Mouse (Mus musculus): ENCODE measurements around the gene Rnaset2a. TPM values are rescaled to one million over a fixed set of nuclear protein-coding genes. Genes with fewer than 3 reads are reported as not detected.
"Not testable (repeated sequence)": the region's sequence is repeated elsewhere in the genome, so short reads cannot be mapped to it uniquely, and the experiment has no call there.

The Rnaset2a gene
- total and polyA plus RNA-seq, 2 experiments from 2014 or later, result 15.1 to 17.4 TPM

DNA sequence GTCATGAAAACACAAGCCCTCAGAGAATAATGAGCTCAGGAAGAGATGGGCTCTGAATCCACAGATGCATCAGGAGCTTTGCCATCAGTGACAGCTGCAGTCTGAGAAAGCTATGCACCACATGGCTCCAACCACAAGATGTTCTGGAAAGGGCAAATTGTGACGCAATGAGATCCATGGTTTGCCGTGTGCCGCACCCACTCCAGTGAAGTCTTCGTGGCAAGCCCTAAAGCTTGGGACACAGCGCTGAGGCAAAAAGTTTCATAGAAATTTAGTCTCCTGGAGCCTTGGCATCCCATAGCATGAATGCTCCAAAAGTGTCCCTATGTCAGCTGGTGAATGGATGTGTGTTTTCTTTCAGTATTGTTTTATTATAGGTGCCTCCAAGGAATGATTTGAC is 9.8 kb downstream of the Rnaset2a start:
- not testable (repeated sequence) for ATAC-seq (ENCODE audit: low FRiP score)
- 97% methylated on average over 5 of the region's 5 CpGs for WGBS

DNA sequence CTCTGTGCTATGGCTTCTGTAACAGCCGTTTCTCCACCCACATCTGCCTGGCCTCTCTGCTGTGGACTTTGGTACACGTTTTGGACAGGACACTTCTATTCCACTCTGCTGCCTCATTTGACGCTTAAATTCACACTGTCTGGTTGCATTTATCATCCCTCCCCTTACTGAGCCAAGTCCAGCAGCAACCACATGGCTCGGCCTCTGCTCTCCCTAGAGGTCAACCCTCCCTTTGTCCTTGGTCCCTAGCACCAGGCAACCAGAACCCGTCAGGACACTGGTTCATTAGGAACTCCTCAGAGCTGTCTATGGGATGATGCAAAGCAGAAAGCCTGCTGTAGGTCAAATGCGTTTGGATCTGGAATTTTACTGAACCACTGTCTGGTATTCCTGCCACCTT is 17.0 kb downstream of the Rnaset2a start:
- H3K27me3 ChIP-seq (ENCODE audit: insufficient read depth, low read length); DNase-seq (ENCODE audit: low spot score); H3K27ac ChIP-seq (ENCODE audit: low read depth, low read length); H3K4me2 ChIP-seq (ENCODE audit: low read depth, low read length, poor library complexity, severe bottlenecking); H3K9ac ChIP-seq (replicated peaks; ENCODE audit: low read length, poor library complexity, severe bottlenecking); H3K4me3 ChIP-seq (ENCODE audit: low read depth, low read length); ATAC-seq (ENCODE audit: low FRiP score); H3K4me1 ChIP-seq (ENCODE audit: insufficient read depth, low read length); H3K9me3 ChIP-seq (ENCODE audit: low read length); H3K36me3 ChIP-seq (ENCODE audit: insufficient read depth, low read length): not testable (repeated sequence)
- no CpG with 5 or more reads among the region's 6 CpGs for WGBS

More for the DNA sequence above, 9.8 kb downstream of the Rnaset2a start:
- not testable (repeated sequence) for H3K9ac ChIP-seq (replicated peaks; ENCODE audit: low read length, poor library complexity, severe bottlenecking); DNase-seq (ENCODE audit: low spot score); H3K9me3 ChIP-seq (ENCODE audit: low read length); H3K27me3 ChIP-seq (ENCODE audit: insufficient read depth, low read length); H3K27ac ChIP-seq (ENCODE audit: low read depth, low read length); H3K4me2 ChIP-seq (ENCODE audit: low read depth, low read length, poor library complexity, severe bottlenecking); H3K36me3 ChIP-seq (ENCODE audit: insufficient read depth, low read length); H3K4me1 ChIP-seq (ENCODE audit: insufficient read depth, low read length); H3K4me3 ChIP-seq (ENCODE audit: low read depth, low read length)

DNA sequence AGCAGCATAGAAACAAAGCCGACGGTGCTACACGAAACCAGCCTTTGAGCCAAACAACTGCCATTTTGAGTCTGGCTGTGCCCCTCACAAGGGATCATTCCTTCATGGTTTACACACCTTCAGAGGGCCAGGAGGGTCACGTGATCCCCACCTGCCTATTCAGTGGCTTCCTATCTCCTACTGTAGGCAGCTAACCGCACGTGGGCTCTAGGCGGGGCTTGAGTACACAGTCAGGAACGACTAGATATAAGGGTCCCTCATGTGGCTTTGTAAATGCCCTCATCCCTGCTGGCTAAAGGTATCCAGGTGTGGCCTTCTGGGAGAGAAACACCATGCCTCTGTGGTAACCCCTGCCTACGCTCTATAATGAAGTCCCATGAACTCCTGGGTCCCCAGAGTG is 18.3 kb downstream of the Rnaset2a start:
- not testable (repeated sequence) for H3K9ac ChIP-seq (replicated peaks; ENCODE audit: low read length, poor library complexity, severe bottlenecking); H3K9me3 ChIP-seq (ENCODE audit: low read length); H3K36me3 ChIP-seq (ENCODE audit: insufficient read depth, low read length); ATAC-seq (ENCODE audit: low FRiP score); H3K4me2 ChIP-seq (ENCODE audit: low read depth, low read length, poor library complexity, severe bottlenecking); DNase-seq (ENCODE audit: low spot score); H3K4me1 ChIP-seq (ENCODE audit: insufficient read depth, low read length); H3K4me3 ChIP-seq (ENCODE audit: low read depth, low read length); H3K27ac ChIP-seq (ENCODE audit: low read depth, low read length); H3K27me3 ChIP-seq (ENCODE audit: insufficient read depth, low read length)
- 80% methylated on average over 9 of the region's 9 CpGs for WGBS

DNA sequence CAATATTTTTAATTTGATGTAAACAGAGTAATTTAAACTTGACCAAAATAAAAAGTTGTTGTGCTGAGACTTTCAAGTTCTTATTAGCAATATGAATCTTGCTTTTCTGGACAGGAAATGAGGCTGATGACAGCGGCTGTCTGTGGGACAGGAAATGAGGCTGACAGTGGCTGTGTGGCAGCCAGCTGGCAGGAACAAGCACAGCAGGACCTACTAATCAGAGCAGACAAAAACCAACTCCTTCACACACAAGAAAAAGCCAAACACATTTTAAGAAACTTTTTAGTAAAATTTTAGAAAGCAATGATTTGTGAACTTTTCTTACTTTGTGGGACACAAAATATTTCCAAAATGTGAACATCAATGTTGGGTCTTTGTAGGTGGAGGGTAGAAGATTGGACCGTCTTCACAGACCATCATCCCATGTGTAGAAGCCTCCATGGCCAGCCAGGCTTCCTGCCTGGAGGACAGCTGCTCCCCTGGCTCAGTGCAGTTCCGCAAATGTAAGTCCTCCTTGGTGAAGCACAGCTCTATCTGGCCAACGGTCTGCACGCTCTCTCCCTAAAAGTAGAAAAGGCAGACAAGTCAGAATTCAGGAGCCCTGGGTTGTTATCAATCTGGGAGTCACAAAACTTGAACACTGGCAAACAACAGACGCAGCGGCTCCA is 19.4 kb downstream of the Rnaset2a start:
- not testable (repeated sequence) for ATAC-seq (ENCODE audit: low FRiP score)

DNA sequence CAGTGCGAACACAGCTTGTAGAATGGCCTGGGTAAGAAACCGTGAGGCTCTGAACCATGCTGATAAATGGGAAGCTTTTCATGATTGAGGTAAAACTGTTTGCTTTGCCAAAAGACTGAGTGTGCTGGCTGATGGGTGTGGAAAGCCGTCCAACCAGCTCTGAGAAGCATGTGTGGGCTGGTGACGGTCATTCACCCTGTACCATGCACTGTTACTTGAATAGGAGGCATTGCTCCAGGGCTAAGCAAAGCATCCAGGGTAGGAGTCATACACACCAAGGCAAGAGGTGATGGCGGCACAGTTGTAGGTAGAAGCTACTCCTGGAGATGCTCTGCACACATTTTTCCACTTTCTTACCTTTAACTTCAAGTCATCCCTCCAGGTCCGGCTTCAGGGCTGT is 23.3 kb downstream of the Rnaset2a start:
- H3K27me3 ChIP-seq (ENCODE audit: insufficient read depth, low read length); H3K4me2 ChIP-seq (ENCODE audit: low read depth, low read length, poor library complexity, severe bottlenecking); H3K36me3 ChIP-seq (ENCODE audit: insufficient read depth, low read length); H3K4me3 ChIP-seq (ENCODE audit: low read depth, low read length); H3K4me1 ChIP-seq (ENCODE audit: insufficient read depth, low read length); H3K9ac ChIP-seq (replicated peaks; ENCODE audit: low read length, poor library complexity, severe bottlenecking); DNase-seq (ENCODE audit: low spot score); H3K9me3 ChIP-seq (ENCODE audit: low read length); ATAC-seq (ENCODE audit: low FRiP score); H3K27ac ChIP-seq (ENCODE audit: low read depth, low read length): not testable (repeated sequence)
- no CpG with 5 or more reads among the region's 6 CpGs for WGBS

More for the DNA sequence above, 19.4 kb downstream of the Rnaset2a start:
- H3K27ac ChIP-seq (ENCODE audit: low read depth, low read length); H3K4me2 ChIP-seq (ENCODE audit: low read depth, low read length, poor library complexity, severe bottlenecking); H3K9ac ChIP-seq (replicated peaks; ENCODE audit: low read length, poor library complexity, severe bottlenecking); H3K9me3 ChIP-seq (ENCODE audit: low read length); H3K4me3 ChIP-seq (ENCODE audit: low read depth, low read length); DNase-seq (ENCODE audit: low spot score); H3K4me1 ChIP-seq (ENCODE audit: insufficient read depth, low read length); H3K27me3 ChIP-seq (ENCODE audit: insufficient read depth, low read length); H3K36me3 ChIP-seq (ENCODE audit: insufficient read depth, low read length): not testable (repeated sequence)
- 100% methylated on average over 1 of the region's 7 CpGs for WGBS

DNA sequence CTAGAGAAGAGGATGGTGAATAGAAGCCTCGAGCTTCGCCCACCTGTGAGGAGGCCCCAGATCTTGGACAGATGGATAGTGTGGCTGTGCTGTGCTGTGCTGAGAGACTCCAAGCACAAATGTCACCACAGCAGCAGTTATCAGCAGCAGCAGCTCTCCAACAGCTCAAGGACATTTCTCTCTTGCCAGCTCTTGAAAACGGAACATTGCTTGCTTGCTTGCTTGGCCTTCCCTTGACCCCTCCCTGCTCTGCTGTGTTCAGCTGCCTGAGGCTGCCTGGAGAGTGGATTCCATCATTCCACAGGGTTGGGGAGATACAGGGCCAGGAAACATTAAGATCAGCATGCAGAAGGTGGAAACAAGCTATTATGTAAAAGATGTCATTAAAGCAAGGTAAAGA is 24.9 kb downstream of the Rnaset2a start:
- not testable (repeated sequence) for H3K9me3 ChIP-seq (ENCODE audit: low read length); ATAC-seq (ENCODE audit: low FRiP score); DNase-seq (ENCODE audit: low spot score); H3K4me2 ChIP-seq (ENCODE audit: low read depth, low read length, poor library complexity, severe bottlenecking); H3K27me3 ChIP-seq (ENCODE audit: insufficient read depth, low read length); H3K4me3 ChIP-seq (ENCODE audit: low read depth, low read length); H3K36me3 ChIP-seq (ENCODE audit: insufficient read depth, low read length); H3K4me1 ChIP-seq (ENCODE audit: insufficient read depth, low read length); H3K9ac ChIP-seq (replicated peaks; ENCODE audit: low read length, poor library complexity, severe bottlenecking); H3K27ac ChIP-seq (ENCODE audit: low read depth, low read length)
- WGBS, result no CpG with 5 or more reads among the region's 3 CpGs

DNA sequence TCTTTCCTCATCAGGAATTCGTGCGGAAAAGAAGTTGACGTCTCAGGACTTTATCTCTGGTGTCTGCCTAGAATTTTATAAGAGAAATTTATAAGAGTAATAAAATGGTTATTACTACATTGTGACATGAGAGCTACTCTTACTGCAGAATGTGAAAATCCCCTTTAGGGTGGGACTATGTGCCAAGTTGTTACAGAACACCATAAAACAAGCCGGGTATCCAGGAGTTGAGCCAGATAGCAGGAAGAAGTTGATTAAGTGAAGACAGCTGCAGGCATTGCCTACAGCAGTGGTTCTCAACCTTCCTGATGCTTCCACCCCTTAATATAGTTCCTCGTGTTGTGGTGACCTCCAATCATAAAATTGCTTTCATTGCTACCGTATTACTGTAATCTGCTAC is 31.0 kb downstream of the Rnaset2a start:
- not testable (repeated sequence) for H3K4me2 ChIP-seq (ENCODE audit: low read depth, low read length, poor library complexity, severe bottlenecking); H3K27me3 ChIP-seq (ENCODE audit: insufficient read depth, low read length); ATAC-seq (ENCODE audit: low FRiP score); H3K36me3 ChIP-seq (ENCODE audit: insufficient read depth, low read length); H3K27ac ChIP-seq (ENCODE audit: low read depth, low read length); H3K4me3 ChIP-seq (ENCODE audit: low read depth, low read length); H3K9me3 ChIP-seq (ENCODE audit: low read length); DNase-seq (ENCODE audit: low spot score); H3K4me1 ChIP-seq (ENCODE audit: insufficient read depth, low read length); H3K9ac ChIP-seq (replicated peaks; ENCODE audit: low read length, poor library complexity, severe bottlenecking)
- WGBS, result no CpG with 5 or more reads among the region's 6 CpGs

DNA sequence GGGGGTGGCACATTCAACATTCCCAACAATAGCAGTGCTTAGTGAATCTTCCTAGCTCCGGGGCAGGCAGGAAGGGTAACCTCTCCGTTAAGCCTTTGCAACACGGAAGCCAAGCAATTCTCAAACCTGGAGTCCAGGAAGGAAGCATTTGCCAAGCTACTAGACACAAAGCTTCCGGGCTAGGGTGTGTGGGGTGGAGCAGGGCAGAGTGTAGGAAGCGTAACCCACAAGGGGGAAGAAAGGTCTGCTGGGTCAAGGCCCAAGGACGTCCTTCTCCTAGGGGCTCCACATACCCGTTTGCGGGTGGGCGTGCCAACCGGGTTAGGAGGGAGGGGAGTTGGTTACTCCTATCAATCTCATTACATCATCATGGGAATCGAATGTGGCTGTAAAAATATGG is 31.5 kb downstream of the Rnaset2a start:
- not testable (repeated sequence) for H3K9ac ChIP-seq (replicated peaks; ENCODE audit: low read length, poor library complexity, severe bottlenecking); H3K36me3 ChIP-seq (ENCODE audit: insufficient read depth, low read length); H3K4me3 ChIP-seq (ENCODE audit: low read depth, low read length); DNase-seq (ENCODE audit: low spot score); ATAC-seq (ENCODE audit: low FRiP score); H3K4me2 ChIP-seq (ENCODE audit: low read depth, low read length, poor library complexity, severe bottlenecking); H3K9me3 ChIP-seq (ENCODE audit: low read length); H3K27ac ChIP-seq (ENCODE audit: low read depth, low read length); H3K4me1 ChIP-seq (ENCODE audit: insufficient read depth, low read length); H3K27me3 ChIP-seq (ENCODE audit: insufficient read depth, low read length)
- WGBS, result 72% methylated on average over 6 of the region's 11 CpGs

DNA sequence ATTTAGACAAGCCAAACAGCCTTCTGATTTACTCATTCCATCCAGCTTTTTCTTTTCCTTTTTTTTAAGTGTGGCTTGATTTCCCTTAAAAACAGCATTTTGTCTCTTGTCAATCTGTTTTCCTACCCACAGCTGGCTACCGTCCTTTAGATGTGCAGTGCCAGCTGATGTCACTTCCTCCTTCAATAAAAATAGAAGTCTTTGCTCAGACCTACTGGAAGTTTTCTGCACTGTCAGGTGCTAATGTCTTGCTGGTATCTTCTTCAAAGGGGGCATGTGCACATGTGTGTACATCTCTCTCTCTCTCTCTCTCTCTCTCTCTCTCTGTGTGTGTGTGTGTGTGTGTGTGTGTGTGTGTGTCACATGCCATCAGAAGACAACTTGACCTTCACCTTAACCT is 35.7 kb downstream of the Rnaset2a start:
- not testable (repeated sequence) for ATAC-seq (ENCODE audit: low FRiP score); H3K9me3 ChIP-seq (ENCODE audit: low read length)

More for the DNA sequence above, 35.7 kb downstream of the Rnaset2a start:
- not testable (repeated sequence) for H3K4me1 ChIP-seq (ENCODE audit: insufficient read depth, low read length); H3K4me3 ChIP-seq (ENCODE audit: low read depth, low read length); H3K27ac ChIP-seq (ENCODE audit: low read depth, low read length); H3K4me2 ChIP-seq (ENCODE audit: low read depth, low read length, poor library complexity, severe bottlenecking); H3K9ac ChIP-seq (replicated peaks; ENCODE audit: low read length, poor library complexity, severe bottlenecking); H3K27me3 ChIP-seq (ENCODE audit: insufficient read depth, low read length); H3K36me3 ChIP-seq (ENCODE audit: insufficient read depth, low read length); DNase-seq (ENCODE audit: low spot score)
- WGBS, result no CpG with 5 or more reads among the region's 1 CpGs

Measured in midbrain, postnatal 0 days (tissue).